Mouse (Mus musculus): Measurements from ENCODE around the gene Tenm4. TPM values are rescaled to one million over a fixed set of nuclear protein-coding genes. Genes with fewer than 3 reads are reported as not detected.

Gene Tenm4
- polyA plus RNA-seq, 1 experiment from 2014 or later = 38.0 TPM

DNA sequence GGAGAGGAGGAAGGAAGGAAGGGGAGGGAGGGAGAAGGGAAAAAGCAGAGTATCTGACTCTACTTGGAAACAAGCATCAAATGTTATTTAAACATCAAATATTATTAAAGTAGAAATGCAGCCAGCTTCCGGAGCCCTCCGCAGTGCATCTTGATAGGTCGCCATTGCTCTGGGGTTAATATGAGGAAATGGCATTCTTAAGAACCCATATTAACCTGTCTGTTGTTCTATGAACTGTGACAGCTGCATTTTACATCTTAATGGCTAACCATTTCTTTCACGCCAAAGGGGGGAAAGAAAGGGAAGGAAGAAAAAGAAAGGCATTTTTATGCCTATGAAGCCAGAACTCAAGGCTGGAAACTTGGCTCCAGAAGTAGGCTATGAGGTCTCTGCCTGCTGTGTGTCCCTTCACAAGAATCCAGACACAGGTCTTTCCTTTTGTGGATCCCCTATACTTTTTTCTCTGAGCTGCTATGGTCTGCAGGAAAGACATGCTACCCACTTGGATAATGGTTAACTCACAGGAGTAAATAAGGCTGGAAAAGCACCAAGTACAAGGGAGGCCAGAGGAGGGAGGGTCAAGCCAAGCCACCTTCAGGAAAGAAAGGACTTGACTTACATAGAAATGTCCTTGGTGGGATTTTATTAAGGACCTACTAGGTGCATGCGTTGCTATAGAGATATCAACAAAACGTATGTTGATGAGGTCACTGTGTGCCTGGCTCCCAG is 318.5 kb downstream of the Tenm4 start:
- Histone ChIP-seq H3K27ac (replicated peaks; ENCODE audit: low read depth, low read length) (no peak overlapping the region), H3K36me3 (ENCODE audit: control insufficient read depth, insufficient read depth, low read length) (no peaks in the 10 kb centered on the region), H3K27me3 (ENCODE audit: control insufficient read depth, insufficient read depth, low read length) (no peaks in the 10 kb centered on the region), H3K9me3 (ENCODE audit: control insufficient read depth, low read length) (no peaks in the 10 kb centered on the region), H3K4me3 (replicated peaks; ENCODE audit: low read depth, low read length) (no peak overlapping the region), H3K9ac (replicated peaks; ENCODE audit: low read length) (no peak overlapping the region), H3K4me2 (ENCODE audit: low read length) (no peak overlapping the region), H3K4me1 (ENCODE audit: control insufficient read depth, insufficient read depth, low read length) (no peaks in the 10 kb centered on the region)
- 81% methylated on average over 6 of the region's 6 CpGs for WGBS
- ATAC-seq (ENCODE audit: low FRiP score, low TSS enrichment) (no peak), DNase-seq (no peak)

DNA sequence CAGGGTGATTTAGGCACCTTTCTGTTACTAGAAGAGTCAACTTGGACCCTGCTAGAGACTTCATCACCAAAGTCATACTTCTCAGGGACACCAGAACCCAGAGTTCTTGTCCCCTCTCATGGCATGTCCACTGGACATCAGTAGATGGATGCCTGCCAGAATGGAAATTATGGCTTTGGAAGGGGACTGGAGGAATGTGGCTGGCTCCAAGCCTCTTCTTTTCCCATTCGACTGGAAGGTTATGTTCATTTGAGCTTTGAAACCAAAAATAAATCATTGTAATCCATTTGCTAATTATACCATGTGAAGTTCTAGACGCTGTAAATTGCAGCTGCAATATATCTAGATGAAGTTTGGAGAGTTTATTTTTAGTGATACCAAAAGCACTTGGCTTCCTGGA is 320.9 kb downstream of the Tenm4 start:
- H3K9ac ChIP-seq (replicated peaks; ENCODE audit: low read length) = no peak overlapping the region
- DNase-seq (no peak), ATAC-seq (ENCODE audit: low FRiP score, low TSS enrichment) (no peak)
- no peaks in the 10 kb centered on the region for H3K9me3 ChIP-seq (ENCODE audit: control insufficient read depth, low read length)
- no peaks in the 10 kb centered on the region for H3K27me3 ChIP-seq (ENCODE audit: control insufficient read depth, insufficient read depth, low read length)
- H3K36me3 ChIP-seq (ENCODE audit: control insufficient read depth, insufficient read depth, low read length) = no peaks in the 10 kb centered on the region
- no peak overlapping the region for H3K4me2 ChIP-seq (ENCODE audit: low read length)
- H3K4me3 ChIP-seq (replicated peaks; ENCODE audit: low read depth, low read length) = no peak overlapping the region
- WGBS = 94% methylated on average over 2 of the region's 2 CpGs
- H3K4me1 ChIP-seq (ENCODE audit: control insufficient read depth, insufficient read depth, low read length) = no peaks in the 10 kb centered on the region
- H3K27ac ChIP-seq (replicated peaks; ENCODE audit: low read depth, low read length) = no peak overlapping the region

DNA sequence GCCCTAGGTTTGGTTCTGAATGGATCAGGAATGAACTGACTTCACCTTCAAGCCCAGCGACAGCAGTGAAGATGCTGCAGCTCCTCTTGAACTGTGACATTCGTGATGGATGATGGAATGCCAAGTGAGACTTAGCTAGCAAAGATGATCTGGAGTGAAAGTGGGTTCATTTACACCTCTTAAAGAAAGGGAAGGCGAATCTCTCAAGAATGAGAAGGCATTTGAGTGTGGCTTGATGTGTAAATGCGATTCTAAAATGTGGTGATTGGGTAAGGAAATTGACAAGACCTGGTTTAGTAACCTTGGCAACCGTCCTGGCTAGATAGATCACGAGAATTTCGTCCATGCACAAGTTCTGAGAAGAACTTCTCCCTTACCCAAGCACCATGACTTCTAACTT is 321.6 kb downstream of the Tenm4 start:
- ATAC-seq (ENCODE audit: low FRiP score, low TSS enrichment) = no peak
- no peak for DNase-seq
- WGBS = 86% methylated on average over 7 of the region's 7 CpGs
- Histone ChIP-seq H3K4me1 (ENCODE audit: control insufficient read depth, insufficient read depth, low read length) (no peaks in the 10 kb centered on the region), H3K9me3 (ENCODE audit: control insufficient read depth, low read length) (no peaks in the 10 kb centered on the region), H3K27ac (replicated peaks; ENCODE audit: low read depth, low read length) (no peak overlapping the region), H3K4me3 (replicated peaks; ENCODE audit: low read depth, low read length) (no peak overlapping the region), H3K4me2 (ENCODE audit: low read length) (no peak overlapping the region), H3K27me3 (ENCODE audit: control insufficient read depth, insufficient read depth, low read length) (no peaks in the 10 kb centered on the region), H3K36me3 (ENCODE audit: control insufficient read depth, insufficient read depth, low read length) (no peaks in the 10 kb centered on the region), H3K9ac (replicated peaks; ENCODE audit: low read length) (no peak overlapping the region)

DNA sequence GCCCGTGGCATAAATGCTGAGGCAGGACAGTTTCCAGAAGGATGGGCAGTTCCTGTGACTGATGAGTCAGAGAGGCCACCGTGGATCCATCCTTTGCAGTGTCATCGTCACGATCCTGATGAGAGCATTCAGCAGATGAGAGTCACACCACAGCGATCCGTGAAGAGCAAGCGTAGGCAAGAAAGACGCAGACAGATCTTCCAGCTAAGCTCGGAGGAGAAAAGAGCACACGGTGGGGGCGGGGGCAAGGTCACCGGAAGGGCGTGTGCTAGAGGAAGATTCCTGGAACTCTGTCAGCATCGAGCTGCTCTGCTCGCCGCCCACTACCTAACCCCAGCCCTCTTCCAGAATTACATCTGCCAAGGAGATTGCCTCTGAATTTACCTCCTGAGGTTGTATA is 323.0 kb downstream of the Tenm4 start:
- Histone ChIP-seq H3K27me3 (ENCODE audit: control insufficient read depth, insufficient read depth, low read length) (no peaks in the 10 kb centered on the region), H3K36me3 (ENCODE audit: control insufficient read depth, insufficient read depth, low read length) (no peaks in the 10 kb centered on the region), H3K9me3 (ENCODE audit: control insufficient read depth, low read length) (no peaks in the 10 kb centered on the region), H3K27ac (replicated peaks; ENCODE audit: low read depth, low read length) (no peak overlapping the region), H3K9ac (replicated peaks; ENCODE audit: low read length) (no peak overlapping the region), H3K4me2 (ENCODE audit: low read length) (no peak overlapping the region), H3K4me1 (ENCODE audit: control insufficient read depth, insufficient read depth, low read length) (no peaks in the 10 kb centered on the region), H3K4me3 (replicated peaks; ENCODE audit: low read depth, low read length) (no peak overlapping the region)
- DNase-seq = no peak
- 80% methylated on average over 16 of the region's 16 CpGs for WGBS
- no peak for ATAC-seq (ENCODE audit: low FRiP score, low TSS enrichment)

DNA sequence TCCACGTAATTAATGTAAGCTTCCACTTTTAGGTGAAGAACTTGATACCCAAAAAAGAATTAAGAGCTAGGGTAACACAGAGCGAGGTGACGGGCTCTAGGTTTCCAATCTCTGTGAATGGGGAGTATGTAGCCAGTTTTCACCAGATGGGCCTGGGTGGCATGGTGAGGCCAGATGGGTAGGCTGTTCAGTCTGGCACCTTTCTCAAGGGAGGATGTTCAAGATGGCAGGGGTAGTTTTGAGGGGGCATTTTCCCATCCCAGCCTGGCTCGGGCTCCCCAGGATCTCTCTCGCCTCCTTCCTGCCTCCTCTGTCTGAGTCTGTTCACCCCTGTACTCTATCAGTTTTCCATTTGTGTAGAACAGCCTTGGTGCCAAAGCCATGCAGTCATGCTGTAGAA is 329.1 kb downstream of the Tenm4 start:
- Histone ChIP-seq H3K9ac (replicated peaks; ENCODE audit: low read length) (no peak overlapping the region), H3K27ac (replicated peaks; ENCODE audit: low read depth, low read length) (no peak overlapping the region), H3K36me3 (ENCODE audit: control insufficient read depth, insufficient read depth, low read length) (no peaks in the 10 kb centered on the region), H3K4me2 (ENCODE audit: low read length) (no peak overlapping the region), H3K27me3 (ENCODE audit: control insufficient read depth, insufficient read depth, low read length) (no peaks in the 10 kb centered on the region), H3K9me3 (ENCODE audit: control insufficient read depth, low read length) (no peaks in the 10 kb centered on the region), H3K4me3 (replicated peaks; ENCODE audit: low read depth, low read length) (no peak overlapping the region), H3K4me1 (ENCODE audit: control insufficient read depth, insufficient read depth, low read length) (peaks cover under 1% of the 10 kb centered on the region; the same call in 1 of the 2 replicates)
- DNase-seq = no peak
- WGBS = 95% methylated on average over 5 of the region's 5 CpGs
- ATAC-seq (ENCODE audit: low FRiP score, low TSS enrichment) = no peak

DNA sequence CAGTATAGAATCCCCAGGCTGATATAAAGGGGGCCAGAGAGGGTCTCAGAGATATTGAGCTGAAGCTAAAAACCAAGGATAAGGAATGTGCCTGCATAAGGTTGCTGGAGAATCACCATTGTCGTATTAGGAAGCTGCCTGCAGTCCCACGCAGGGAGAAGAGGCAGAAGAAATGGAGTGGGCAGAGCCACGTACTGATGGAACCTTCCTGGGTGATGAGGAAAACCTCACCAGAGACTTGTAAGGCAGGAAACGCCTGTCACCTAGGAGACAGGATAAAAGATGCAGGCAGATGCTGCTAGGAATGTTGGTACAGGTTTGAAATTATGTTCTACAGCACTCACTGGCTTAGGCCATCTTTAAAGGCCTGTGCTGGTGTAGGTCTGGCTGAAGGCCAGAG is 329.8 kb downstream of the Tenm4 start:
- no peak overlapping the region for H3K27ac ChIP-seq (replicated peaks; ENCODE audit: low read depth, low read length)

DNA sequence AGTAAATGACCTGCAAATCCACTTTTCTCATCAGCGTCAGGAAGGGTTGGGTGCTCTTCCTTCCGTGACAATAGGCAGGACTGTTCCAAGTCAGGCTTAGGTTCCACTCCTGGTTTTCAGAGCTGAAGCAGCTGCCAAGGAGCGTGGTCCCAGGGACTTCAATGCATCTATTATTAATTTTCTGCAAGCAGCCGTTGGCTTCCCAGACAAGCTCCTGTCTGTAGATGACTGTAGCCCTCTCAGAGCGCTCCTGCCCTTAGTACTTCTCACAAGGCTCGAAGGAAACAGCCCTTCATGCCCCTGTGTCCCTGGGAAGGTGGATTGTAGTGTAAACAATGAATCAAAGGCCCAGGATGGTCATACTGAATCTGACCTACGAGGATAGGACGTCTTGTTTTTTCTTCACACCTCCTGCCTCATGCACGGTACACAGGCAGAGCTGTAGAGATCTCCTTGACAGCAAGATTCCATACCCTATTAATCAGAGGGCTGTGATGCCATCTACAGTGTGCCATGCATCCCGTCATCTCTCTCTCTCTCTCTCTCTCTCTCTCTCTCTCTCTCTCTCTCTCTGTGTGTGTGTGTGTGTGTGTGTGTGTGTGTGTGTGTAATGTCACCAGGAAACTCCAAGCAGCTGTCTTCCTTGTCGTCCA is 331.4 kb downstream of the Tenm4 start:
- H3K9ac ChIP-seq (replicated peaks; ENCODE audit: low read length) = no peak overlapping the region
- H3K4me3 ChIP-seq (replicated peaks; ENCODE audit: low read depth, low read length) = no peak overlapping the region
- DNase-seq (peak; percentile 49), ATAC-seq (ENCODE audit: low FRiP score, low TSS enrichment) (no peak)
- H3K9me3 ChIP-seq (ENCODE audit: control insufficient read depth, low read length) = no peaks in the 10 kb centered on the region
- no peaks in the 10 kb centered on the region for H3K36me3 ChIP-seq (ENCODE audit: control insufficient read depth, insufficient read depth, low read length)
- WGBS = 54% methylated on average over 11 of the region's 11 CpGs
- H3K27me3 ChIP-seq (ENCODE audit: control insufficient read depth, insufficient read depth, low read length) = no peaks in the 10 kb centered on the region
- no peak overlapping the region for H3K27ac ChIP-seq (replicated peaks; ENCODE audit: low read depth, low read length)
- H3K4me2 ChIP-seq (ENCODE audit: low read length) = no peak overlapping the region
- peaks cover 4% of the 10 kb centered on the region; the same call in 1 of the 2 replicates for H3K4me1 ChIP-seq (ENCODE audit: control insufficient read depth, insufficient read depth, low read length)

More for the DNA sequence above, 329.8 kb downstream of the Tenm4 start:
- H3K4me3 ChIP-seq (replicated peaks; ENCODE audit: low read depth, low read length) = no peak overlapping the region
- no peak for ATAC-seq (ENCODE audit: low FRiP score, low TSS enrichment)
- 74% methylated on average over 4 of the region's 4 CpGs for WGBS
- H3K4me1 ChIP-seq (ENCODE audit: control insufficient read depth, insufficient read depth, low read length) = peaks cover 4% of the 10 kb centered on the region; the same call in 1 of the 2 replicates
- H3K4me2 ChIP-seq (ENCODE audit: low read length) = no peak overlapping the region
- H3K27me3 ChIP-seq (ENCODE audit: control insufficient read depth, insufficient read depth, low read length) = no peaks in the 10 kb centered on the region
- DNase-seq = no peak
- H3K36me3 ChIP-seq (ENCODE audit: control insufficient read depth, insufficient read depth, low read length) = no peaks in the 10 kb centered on the region
- H3K9ac ChIP-seq (replicated peaks; ENCODE audit: low read length) = no peak overlapping the region
- no peaks in the 10 kb centered on the region for H3K9me3 ChIP-seq (ENCODE audit: control insufficient read depth, low read length)

DNA sequence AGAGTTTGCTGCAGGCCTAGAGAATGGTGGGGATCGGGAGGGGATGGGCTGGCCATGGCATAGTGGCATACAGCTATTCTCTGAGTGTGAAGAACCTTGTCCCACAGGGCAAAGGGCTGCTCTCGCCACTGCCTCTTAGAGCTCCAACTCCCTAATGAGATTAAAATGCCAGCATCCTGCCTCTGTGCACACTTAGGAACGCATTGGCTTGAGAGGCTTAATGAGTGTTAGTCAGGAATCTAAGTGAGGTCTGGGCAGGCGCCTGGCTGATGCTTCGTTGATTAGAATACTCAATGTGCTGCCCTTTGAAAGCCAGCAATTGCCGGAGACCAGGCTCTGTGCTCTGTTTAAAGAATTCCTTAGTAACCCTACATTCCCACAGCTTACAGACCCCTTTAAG is 334.5 kb downstream of the Tenm4 start:
- no peak overlapping the region for H3K4me3 ChIP-seq (replicated peaks; ENCODE audit: low read depth, low read length)
- H3K4me2 ChIP-seq (ENCODE audit: low read length) = no peak overlapping the region
- ATAC-seq (ENCODE audit: low FRiP score, low TSS enrichment) (no peak; the same call in 1 of the 2 replicates), DNase-seq (peak; percentile 48)
- H3K36me3 ChIP-seq (ENCODE audit: control insufficient read depth, insufficient read depth, low read length) = no peaks in the 10 kb centered on the region
- H3K9me3 ChIP-seq (ENCODE audit: control insufficient read depth, low read length) = no peaks in the 10 kb centered on the region
- no peak overlapping the region for H3K9ac ChIP-seq (replicated peaks; ENCODE audit: low read length)
- WGBS = 32% methylated on average over 6 of the region's 6 CpGs
- no peak overlapping the region for H3K27ac ChIP-seq (replicated peaks; ENCODE audit: low read depth, low read length)
- peaks cover 4% of the 10 kb centered on the region; the same call in 1 of the 2 replicates for H3K4me1 ChIP-seq (ENCODE audit: control insufficient read depth, insufficient read depth, low read length)
- H3K27me3 ChIP-seq (ENCODE audit: control insufficient read depth, insufficient read depth, low read length) = no peaks in the 10 kb centered on the region

DNA sequence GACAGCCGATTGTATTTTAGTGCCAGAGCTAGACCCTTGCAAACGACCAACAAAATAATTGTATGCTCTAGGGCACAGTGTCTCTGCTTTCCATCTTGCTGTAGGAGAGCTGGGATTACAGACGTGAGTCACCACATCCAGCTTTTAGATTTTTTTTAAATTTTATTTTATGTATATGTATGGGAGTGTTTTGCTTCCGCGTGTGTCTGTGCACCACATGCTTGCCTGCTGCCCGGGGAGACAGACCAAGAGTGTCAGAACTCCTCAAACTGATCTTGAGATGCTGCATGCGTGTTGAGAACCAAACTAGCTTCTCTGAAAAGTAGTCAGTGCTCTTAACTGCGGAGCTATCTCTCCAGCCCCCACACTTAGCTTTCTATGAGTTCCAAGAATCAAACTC is 336.0 kb downstream of the Tenm4 start:
- peaks cover 12% of the 10 kb centered on the region for H3K4me1 ChIP-seq (ENCODE audit: control insufficient read depth, insufficient read depth, low read length)
- H3K36me3 ChIP-seq (ENCODE audit: control insufficient read depth, insufficient read depth, low read length) = no peaks in the 10 kb centered on the region
- 91% methylated on average over 8 of the region's 8 CpGs for WGBS
- H3K9ac ChIP-seq (replicated peaks; ENCODE audit: low read length) = no peak overlapping the region
- H3K9me3 ChIP-seq (ENCODE audit: control insufficient read depth, low read length) = no peaks in the 10 kb centered on the region
- H3K4me2 ChIP-seq (ENCODE audit: low read length) = no peak overlapping the region
- no peak for ATAC-seq (ENCODE audit: low FRiP score, low TSS enrichment)
- no peaks in the 10 kb centered on the region for H3K27me3 ChIP-seq (ENCODE audit: control insufficient read depth, insufficient read depth, low read length)
- DNase-seq = no peak
- no peak overlapping the region for H3K4me3 ChIP-seq (replicated peaks; ENCODE audit: low read depth, low read length)
- no peak overlapping the region for H3K27ac ChIP-seq (replicated peaks; ENCODE audit: low read depth, low read length)
